Mouse (Mus musculus): ENCODE results near the gene Enox1.
"Not testable (repeated sequence)": the region's sequence is repeated elsewhere in the genome, so short reads cannot be mapped to it uniquely, and the experiment has no call there.

Enox1 gene

GRCm38 (mm10) chr14:77156222-77156910, at the start of gene Enox1:
Enox1 (plus strand) TSS chr14:77156763.
- DNase-seq (ENCODE audit: low spot score) = peak; percentile 91

GRCm38 (mm10) chr14:77110622-77111021, 45.9 kb upstream of the Enox1 start:
- not testable (repeated sequence) for DNase-seq (ENCODE audit: low spot score)

- no peak for DNase-seq (ENCODE audit: low spot score)
Observed at GRCm38 (mm10) chr14:77130612-77131011, 26.0 kb upstream of the Enox1 start.

- DNase-seq (ENCODE audit: low spot score) = no peak
Observed at GRCm38 (mm10) chr14:77136936-77137335, 19.6 kb upstream of the Enox1 start.

- DNase-seq (ENCODE audit: low spot score) = peak; percentile 94
Observed at GRCm38 (mm10) chr14:77141324-77142282, 15.0 kb upstream of the Enox1 start.

GRCm38 (mm10) chr14:77145103-77145502, 11.5 kb upstream of the Enox1 start:
- no peak for DNase-seq (ENCODE audit: low spot score)

GRCm38 (mm10) chr14:77147635-77148034, 8.9 kb upstream of the Enox1 start:
- DNase-seq (ENCODE audit: low spot score) = no peak

GRCm38 (mm10) chr14:77150556-77150955, 6.0 kb upstream of the Enox1 start:
- no peak for DNase-seq (ENCODE audit: low spot score)

GRCm38 (mm10) chr14:77151431-77151830, 5.1 kb upstream of the Enox1 start:
- no peak for DNase-seq (ENCODE audit: low spot score)

GRCm38 (mm10) chr14:77156911-77157504, 445 bp downstream of the Enox1 start:
- peak; percentile 50 for DNase-seq (ENCODE audit: low spot score)

- DNase-seq (ENCODE audit: low spot score) = peak; percentile 80
Observed at GRCm38 (mm10) chr14:77157505-77157911, 945 bp downstream of the Enox1 start.

GRCm38 (mm10) chr14:77159397-77159796, 2.8 kb downstream of the Enox1 start:
- peak; percentile 24 for DNase-seq (ENCODE audit: low spot score)

- no peak for DNase-seq (ENCODE audit: low spot score)
Observed at GRCm38 (mm10) chr14:77162496-77162895, 5.9 kb downstream of the Enox1 start.

- DNase-seq (ENCODE audit: low spot score) = no peak
Observed at GRCm38 (mm10) chr14:77164396-77164795, 7.8 kb downstream of the Enox1 start.

- DNase-seq (ENCODE audit: low spot score) = no peak
Observed at GRCm38 (mm10) chr14:77168161-77168560, 11.6 kb downstream of the Enox1 start.

- no peak for DNase-seq (ENCODE audit: low spot score)
Observed at GRCm38 (mm10) chr14:77174491-77174890, 17.9 kb downstream of the Enox1 start.

- DNase-seq (ENCODE audit: low spot score) = peak; percentile 40
Observed at GRCm38 (mm10) chr14:77174931-77175330, 18.4 kb downstream of the Enox1 start.

GRCm38 (mm10) chr14:77180241-77180640, 23.7 kb downstream of the Enox1 start:
- DNase-seq (ENCODE audit: low spot score) = no peak

- no peak for DNase-seq (ENCODE audit: low spot score)
Observed at GRCm38 (mm10) chr14:77180753-77181374, 24.3 kb downstream of the Enox1 start.

- DNase-seq (ENCODE audit: low spot score) = no peak
Observed at GRCm38 (mm10) chr14:77183491-77183890, 26.9 kb downstream of the Enox1 start.

GRCm38 (mm10) chr14:77190158-77190557, 33.6 kb downstream of the Enox1 start:
- DNase-seq (ENCODE audit: low spot score) = no peak
